Mouse (Mus musculus) lung, adult 2 months (tissue): ENCODE results near the gene Hsf2. TPM values are rescaled to one million over a fixed set of nuclear protein-coding genes. Genes with fewer than 3 reads are reported as not detected.
"Not testable (repeated sequence)": the region's sequence is repeated elsewhere in the genome, so short reads cannot be mapped to it uniquely, and the experiment has no call there.

Experiments
- DNase-seq: peaks from one replicate; pipeline ENCODE4 v3.0.0; 2022
- H3K4me1 ChIP-seq: fragments of 200-500 bp; 2 replicates; pipeline ENCODE4 v1.6.1; 2011; ENCODE audit warnings: low read length; ENCODE audit not compliant: control insufficient read depth, insufficient read depth
- H3K4me3 ChIP-seq: fragments of 200-500 bp; replicated peaks from 2 replicates; pipeline ENCODE3; 2011; ENCODE audit warnings: low read depth, mild to moderate bottlenecking, control low read depth, low read length; ENCODE audit errors: extremely low read depth
- CTCF ChIP-seq: fragments of 200-500 bp; IDR thresholded peaks from 2 replicates; pipeline ENCODE4 v1.5.1; 2011; ENCODE audit warnings: mild to moderate bottlenecking, low read length, control low read depth; ENCODE audit not compliant: insufficient read depth
- POLR2A ChIP-seq: fragments of 200-500 bp; IDR thresholded peaks from 2 replicates; pipeline ENCODE4 v1.6.1; 2011; ENCODE audit warnings: low read depth, mild to moderate bottlenecking, control low read depth, low read length, borderline replicate concordance; ENCODE audit errors: extremely low read depth
- WGBS: fragments of 180-500 bp; shearing (Covaris S2); methylation state at CpG from one replicate; pipeline ENCODE4 v1.1.7; 2018; 5-methylcytosine and 5-hydroxymethylcytosine counted together
- polyA plus RNA-seq: library from polyadenylated mRNA; depleted of rRNA; stranded (reverse); fragments of >200 nt; gene quantifications from 2 replicates; pipeline ENCODE4 v1.2.3, GENCODE M21; 2012; rRNA removed

The Hsf2 gene
- 2.9 and 4.7 TPM in 2 replicates for polyA plus RNA-seq

- peaks cover 2% of the 10 kb centered on the region; the same call in 1 of the 2 replicates for H3K4me1 ChIP-seq
- WGBS = 2% methylated on average over 52 of the region's 52 CpGs
- TF ChIP-seq POLR2A (no peak), CTCF (no peak)
- DNase-seq = peak; percentile 90
- peak within 1 kb of the TSS; percentile 100 for H3K4me3 ChIP-seq
These were observed at the start of gene Hsf2 for GRCm38 (mm10) chr10:57485908-57486541. Gene Hsf2, plus strand, starts transcription at chr10:57486385.

GRCm38 (mm10) chr10:57437898-57438297 lies 48.3 kb upstream of the Hsf2 start:
- WGBS = 79% methylated on average over 2 of the region's 2 CpGs
- no peak for TF ChIP-seq CTCF
- TF ChIP-seq POLR2A = no peak
- DNase-seq = no peak

GRCm38 (mm10) chr10:57441049-57441448 lies 45.1 kb upstream of the Hsf2 start:
- DNase-seq = no peak
- Histone ChIP-seq H3K4me1 (no peaks in the 10 kb centered on the region), H3K4me3 (no peak overlapping the region)
- no peak for TF ChIP-seq CTCF
- TF ChIP-seq POLR2A = no peak

More at GRCm38 (mm10) chr10:57437898-57438297, 48.3 kb upstream of the Hsf2 start:
- H3K4me1 ChIP-seq = no peaks in the 10 kb centered on the region
- H3K4me3 ChIP-seq = no peak overlapping the region

- no peak for TF ChIP-seq CTCF
- no peaks in the 10 kb centered on the region for H3K4me1 ChIP-seq
- no peak overlapping the region for H3K4me3 ChIP-seq
- WGBS = 62% methylated on average over 8 of the region's 8 CpGs
- no peak for DNase-seq
These were observed 41.8 kb upstream of the Hsf2 start for GRCm38 (mm10) chr10:57444392-57444791.

GRCm38 (mm10) chr10:57445655-57446054 lies 40.5 kb upstream of the Hsf2 start:
- Histone ChIP-seq H3K4me3 (no peak overlapping the region), H3K4me1 (no peaks in the 10 kb centered on the region)
- 86% methylated on average over 1 of the region's 1 CpGs for WGBS
- DNase-seq = no peak
- TF ChIP-seq POLR2A (no peak), CTCF (no peak)

- DNase-seq = no peak
- no peak for TF ChIP-seq POLR2A
- TF ChIP-seq CTCF = no peak
- no peaks in the 10 kb centered on the region for H3K4me1 ChIP-seq
- no peak overlapping the region for H3K4me3 ChIP-seq
These were observed 38.5 kb upstream of the Hsf2 start for GRCm38 (mm10) chr10:57447657-57448050.

- Histone ChIP-seq H3K4me1 (no peaks in the 10 kb centered on the region), H3K4me3 (no peak overlapping the region)
- DNase-seq = peak; percentile 70
- 3% methylated on average over 19 of the region's 19 CpGs for WGBS
- TF ChIP-seq CTCF (peak; percentile 80), POLR2A (no peak)
These were observed 38.0 kb upstream of the Hsf2 start for GRCm38 (mm10) chr10:57448051-57448716.

- H3K4me1 ChIP-seq, H3K4me3 ChIP-seq, DNase-seq: not testable (repeated sequence)
- WGBS = 21% methylated on average over 10 of the region's 10 CpGs
- TF ChIP-seq CTCF = peak; percentile 74
These were observed 22.9 kb upstream of the Hsf2 start for GRCm38 (mm10) chr10:57463298-57463697.

- no peak for TF ChIP-seq CTCF
- no peak for TF ChIP-seq POLR2A
These were observed 20.4 kb upstream of the Hsf2 start for GRCm38 (mm10) chr10:57465768-57466167.

GRCm38 (mm10) chr10:57477121-57477843 lies 8.9 kb upstream of the Hsf2 start:
- no peaks in the 10 kb centered on the region for H3K4me1 ChIP-seq
- H3K4me3 ChIP-seq = no peak overlapping the region
- DNase-seq = no peak
- WGBS = 75% methylated on average over 9 of the region's 9 CpGs
- TF ChIP-seq POLR2A (no peak), CTCF (no peak)

More at GRCm38 (mm10) chr10:57465768-57466167, 20.4 kb upstream of the Hsf2 start:
- no peak for DNase-seq
- no peaks in the 10 kb centered on the region for H3K4me1 ChIP-seq
- no peak overlapping the region for H3K4me3 ChIP-seq
